Mouse (Mus musculus) layer of hippocampus, postnatal 10 days (tissue): ENCODE measurements around the gene Tmem108. TPM values are rescaled to one million over a fixed set of nuclear protein-coding genes. Genes with fewer than 3 reads are reported as not detected.

Experiments used
- DNase-seq, 2 experiments: peaks; one replicate each; pipeline ENCODE4 v3.0.0; 2021; ENCODE audit warnings: low spot score in 2 of 2
- total RNA-seq, 2 experiments: library from RNA; stranded (reverse); gene quantifications; 2 replicates each; pipeline ENCODE4 v1.2.3; 2021

The Tmem108 gene
- total RNA-seq, 2 experiments from 2014 or later: 44.9 to 46.3 TPM

- DNase-seq: no peak
Observed at GRCm38 (mm10) chr9:103502655-103503054, 259.0 kb downstream of the Tmem108 start.

- peak; percentile 60 to 65 for DNase-seq
Observed at GRCm38 (mm10) chr9:103501861-103502364, 259.7 kb downstream of the Tmem108 start.

- no peak for DNase-seq
Observed at GRCm38 (mm10) chr9:103499366-103499765, 262.3 kb downstream of the Tmem108 start.

GRCm38 (mm10) chr9:103498699-103499098, 262.9 kb downstream of the Tmem108 start:
- no peak for DNase-seq

GRCm38 (mm10) chr9:103495391-103495790, 266.2 kb downstream of the Tmem108 start:
- no peak for DNase-seq

GRCm38 (mm10) chr9:103494346-103495020, 267.2 kb downstream of the Tmem108 start:
- DNase-seq: peak; percentile 87 to 89

GRCm38 (mm10) chr9:103491985-103492384, 269.7 kb downstream of the Tmem108 start:
- DNase-seq: no peak

GRCm38 (mm10) chr9:103490439-103490838, 271.2 kb downstream of the Tmem108 start:
- peak; percentile 84 to 87 for DNase-seq

GRCm38 (mm10) chr9:103489883-103490282, 271.8 kb downstream of the Tmem108 start:
- no peak for DNase-seq

GRCm38 (mm10) chr9:103489096-103489495, 272.5 kb downstream of the Tmem108 start:
- DNase-seq: no peak

GRCm38 (mm10) chr9:103486262-103486661, 275.4 kb downstream of the Tmem108 start:
- no peak for DNase-seq

- DNase-seq: no peak
Observed at GRCm38 (mm10) chr9:103485606-103486005, 276.0 kb downstream of the Tmem108 start.

- DNase-seq: no peak
Observed at GRCm38 (mm10) chr9:103480603-103481220, 280.9 kb downstream of the Tmem108 start.

GRCm38 (mm10) chr9:103480044-103480576, 281.5 kb downstream of the Tmem108 start, which contains the start of gene Bfsp2:
Bfsp2 (minus strand) TSS chr9:103480420.
- DNase-seq: no peak

GRCm38 (mm10) chr9:103475414-103475813, 286.2 kb downstream of the Tmem108 start:
- no peak for DNase-seq

- DNase-seq: peak; percentile 44 to 48
Observed at GRCm38 (mm10) chr9:103473915-103474688, 287.5 kb downstream of the Tmem108 start.

GRCm38 (mm10) chr9:103471784-103472183, 289.9 kb downstream of the Tmem108 start:
- DNase-seq: no peak

GRCm38 (mm10) chr9:103469516-103469915, 292.1 kb downstream of the Tmem108 start:
- DNase-seq: peak; percentile 52 to 58

GRCm38 (mm10) chr9:103468911-103469310, 292.7 kb downstream of the Tmem108 start:
- DNase-seq: no peak

GRCm38 (mm10) chr9:103465711-103466220, 295.9 kb downstream of the Tmem108 start:
- peak; percentile 68 to 69 for DNase-seq

GRCm38 (mm10) chr9:103465293-103465692, 296.3 kb downstream of the Tmem108 start:
- DNase-seq: no peak
